ENCODE assay signal across 8 mouse cellular contexts in genomic region chr9:108565881-108566814, GRCm38 (mm10). TPM values are rescaled to one million over a fixed set of nuclear protein-coding genes. Genes with fewer than 3 reads are reported as not detected.
DNase-seq lines count a peak whose midpoint lies in the region; ATAC-seq and TF ChIP-seq lines count a peak whose summit lies in the region.

No protein-coding gene starts in this region.

- no peaks in the 10 kb centered on the region for H3K9me3 ChIP-seq in lung, postnatal 0 days (ENCODE audit: low read length)
- H3K9me3 ChIP-seq in hindbrain, embryonic 15.5 days = no peaks in the 10 kb centered on the region
- H3K9me3 ChIP-seq in midbrain, embryonic 13.5 days = no peaks in the 10 kb centered on the region

- TF ChIP-seq EP300 in lung, postnatal 0 days (IDR thresholded peaks at IDR 0.05) = no peak

- no peaks in the 10 kb centered on the region for H3K27me3 ChIP-seq in lung, postnatal 0 days (replicated peaks; ENCODE audit: insufficient read depth, low read length)
- H3K27me3 ChIP-seq in hindbrain, embryonic 15.5 days = no peaks in the 10 kb centered on the region
- H3K27me3 ChIP-seq in midbrain, embryonic 13.5 days = no peaks in the 10 kb centered on the region

- H3K27ac ChIP-seq in lung, postnatal 0 days (ENCODE audit: low read length) = peak overlapping the region; percentile 97
- peak overlapping the region; percentile 98 for H3K27ac ChIP-seq in hindbrain, embryonic 15.5 days (replicated peaks)
- peak overlapping the region; percentile 97 for H3K27ac ChIP-seq in midbrain, embryonic 13.5 days

- peak overlapping the region; percentile 97 for H3K4me2 ChIP-seq in lung, postnatal 0 days (replicated peaks; ENCODE audit: low read depth, low read length)
- peak overlapping the region; percentile 93 for H3K4me2 ChIP-seq in hindbrain, embryonic 15.5 days
- peak overlapping the region; percentile 94 for H3K4me2 ChIP-seq in midbrain, embryonic 13.5 days (replicated peaks)

- no peak for TF ChIP-seq CTCF in lung, postnatal 0 days (IDR thresholded peaks at IDR 0.05)

- H3K4me1 ChIP-seq in lung, postnatal 0 days (ENCODE audit: insufficient read depth, low read depth, low read length) = peaks cover 13% of the 10 kb centered on the region; the same call in 1 of the 2 replicates
- H3K4me1 ChIP-seq in hindbrain, embryonic 15.5 days (replicated peaks) = peaks cover 54% of the 10 kb centered on the region
- peaks cover 50% of the 10 kb centered on the region for H3K4me1 ChIP-seq in midbrain, embryonic 13.5 days (replicated peaks)

- peaks cover 5% of the 10 kb centered on the region; the same call in 1 of the 2 replicates for H3K36me3 ChIP-seq in lung, postnatal 0 days (ENCODE audit: insufficient read depth, low read length)
- H3K36me3 ChIP-seq in hindbrain, embryonic 15.5 days = peaks cover 27% of the 10 kb centered on the region
- H3K36me3 ChIP-seq in midbrain, embryonic 13.5 days = peaks cover 52% of the 10 kb centered on the region

- H3K9ac ChIP-seq in lung, postnatal 0 days (replicated peaks; ENCODE audit: low read depth) = peak overlapping the region; percentile 73
- H3K9ac ChIP-seq in hindbrain, embryonic 15.5 days = peak overlapping the region; percentile 82
- H3K9ac ChIP-seq in midbrain, embryonic 13.5 days (replicated peaks) = peak overlapping the region; percentile 88

- DNase-seq in adrenal gland, adult (ENCODE audit: inconsistent age in 2 of 2, low spot score in 1 of 2) = peak; percentile 34 to 66
- no peak for DNase-seq in adrenal gland, adult 8-10 months
- peak; percentile 19 for DNase-seq in lung, postnatal 0 days (ENCODE audit: low spot score)
- no peak for DNase-seq in lung, postnatal 4 days
- no peak for DNase-seq in left cerebral cortex, postnatal 14 days (ENCODE audit: low spot score in 2 of 2)
- DNase-seq in right cerebral cortex, postnatal 36 days (ENCODE audit: low spot score in 2 of 2) = no peak

- ATAC-seq in lung, postnatal 0 days = no peak
- ATAC-seq in hindbrain, embryonic 15.5 days (ENCODE audit: low FRiP score, low read depth) = peak; percentile 0; the same call in 1 of the 2 replicates
- no peak for ATAC-seq in midbrain, embryonic 13.5 days

- intact Hi-C loops in left cerebral cortex, postnatal 14 days (cut with DNase I) = no loop called here

- 11% methylated on average over 35 of the region's 35 CpGs for WGBS in lung, postnatal 0 days
- WGBS in hindbrain, embryonic 15.5 days = 11% methylated on average over 35 of the region's 35 CpGs
- 13% methylated on average over 35 of the region's 35 CpGs for WGBS in midbrain, embryonic 13.5 days

- peak overlapping the region; percentile 74 for H3K4me3 ChIP-seq in lung, postnatal 0 days (ENCODE audit: low read depth, low read length)
- peak overlapping the region; percentile 69 for H3K4me3 ChIP-seq in hindbrain, embryonic 15.5 days
- peak overlapping the region; percentile 80 for H3K4me3 ChIP-seq in midbrain, embryonic 13.5 days (replicated peaks)

RNA-seq across cellular contexts. Expression of gene Ndufaf3, which starts 1.1 kb away (rescaled TPM):
- total RNA-seq in adrenal gland, adult 8-10 months (2022) = 10 to 100 TPM; 60.1 to 76.1 (median 70.8) TPM
- polyA plus RNA-seq in lung, postnatal 0 days (2015; fragmentation: Nextera tagmentation; extraction: Ambion mirVana) = 65.7 and 66.3 TPM in 2 replicates
- polyA plus RNA-seq in hindbrain, embryonic 15.5 days (2015; fragmentation: Nextera tagmentation; extraction: Ambion mirVana) = 73.4 and 78.5 TPM in 2 replicates
- 73.7 and 79.2 TPM in 2 replicates for polyA plus RNA-seq in midbrain, embryonic 13.5 days (2015; fragmentation: Nextera tagmentation; extraction: Ambion mirVana)
- 10 to 100 TPM; 65.9 to 66.5 TPM for total RNA-seq in left cerebral cortex, postnatal 14 days (2021)

RNA-seq across cellular contexts. Expression of gene Dalrd3, which starts 3.5 kb away (rescaled TPM):
- total RNA-seq in adrenal gland, adult 8-10 months (2022) = 10 to 100 TPM; 72.5 to 99.3 (median 83.0) TPM
- polyA plus RNA-seq in lung, postnatal 0 days (2015; fragmentation: Nextera tagmentation; extraction: Ambion mirVana) = 74.0 and 78.4 TPM in 2 replicates
- 304 and 323 TPM in 2 replicates for polyA plus RNA-seq in hindbrain, embryonic 15.5 days (2015; fragmentation: Nextera tagmentation; extraction: Ambion mirVana)
- polyA plus RNA-seq in midbrain, embryonic 13.5 days (2015; fragmentation: Nextera tagmentation; extraction: Ambion mirVana) = 321 and 345 TPM in 2 replicates
- 10 to 100 TPM; 76.6 to 77.8 TPM for total RNA-seq in left cerebral cortex, postnatal 14 days (2021)

RNA-seq across cellular contexts. Expression of gene Impdh2, which starts 6.1 kb away (rescaled TPM):
- total RNA-seq in adrenal gland, adult 8-10 months (2022) = 10 to 100 TPM; 59.9 to 88.8 (median 73.5) TPM
- polyA plus RNA-seq in lung, postnatal 0 days (2015; fragmentation: Nextera tagmentation; extraction: Ambion mirVana) = 55.6 and 56.2 TPM in 2 replicates
- 109 and 111 TPM in 2 replicates for polyA plus RNA-seq in hindbrain, embryonic 15.5 days (2015; fragmentation: Nextera tagmentation; extraction: Ambion mirVana)
- polyA plus RNA-seq in midbrain, embryonic 13.5 days (2015; fragmentation: Nextera tagmentation; extraction: Ambion mirVana) = 108 and 115 TPM in 2 replicates
- 10 to 100 TPM; 57.6 to 60.5 TPM for total RNA-seq in left cerebral cortex, postnatal 14 days (2021)

RNA-seq across cellular contexts. Expression of gene Wdr6, which starts 12.4 kb away (rescaled TPM):
- total RNA-seq in adrenal gland, adult 8-10 months (2022) = 100 to 1,000 TPM; 115 to 182 (median 165) TPM
- polyA plus RNA-seq in lung, postnatal 0 days (2015; fragmentation: Nextera tagmentation; extraction: Ambion mirVana) = 36.6 and 39.5 TPM in 2 replicates
- polyA plus RNA-seq in hindbrain, embryonic 15.5 days (2015; fragmentation: Nextera tagmentation; extraction: Ambion mirVana) = 308 and 313 TPM in 2 replicates
- 364 and 380 TPM in 2 replicates for polyA plus RNA-seq in midbrain, embryonic 13.5 days (2015; fragmentation: Nextera tagmentation; extraction: Ambion mirVana)
- 100 to 1,000 TPM; 184 to 202 TPM for total RNA-seq in left cerebral cortex, postnatal 14 days (2021)

RNA-seq across cellular contexts. Expression of gene P4htm, which starts 31.3 kb away (rescaled TPM):
- 10 to 100 TPM in 3 of 4 experiments, 1 to 10 TPM in 1; 7.4 to 14.7 (median 11.6) TPM for total RNA-seq in adrenal gland, adult 8-10 months (2022)
- 3.2 and 4.1 TPM in 2 replicates for polyA plus RNA-seq in lung, postnatal 0 days (2015; fragmentation: Nextera tagmentation; extraction: Ambion mirVana)
- polyA plus RNA-seq in hindbrain, embryonic 15.5 days (2015; fragmentation: Nextera tagmentation; extraction: Ambion mirVana) = 34.9 and 35.1 TPM in 2 replicates
- polyA plus RNA-seq in midbrain, embryonic 13.5 days (2015; fragmentation: Nextera tagmentation; extraction: Ambion mirVana) = 24.6 and 27.7 TPM in 2 replicates
- 10 to 100 TPM; 60.3 to 61.6 TPM for total RNA-seq in left cerebral cortex, postnatal 14 days (2021)

Comparison
In these comparisons a context has a peak if more than half of its experiments do, and no peak if none do; other contexts are left out.
1. DNase-seq: peak in adrenal gland, adult (2 of 2) and lung, postnatal 0 days (single experiment); none in adrenal gland, adult 8-10 months (single experiment), lung, postnatal 4 days (0 of 2), left cerebral cortex, postnatal 14 days (0 of 2) and right cerebral cortex, postnatal 36 days (0 of 2).
2. Peak in every context shown above with its lines, with median percentiles within 50 percentile points of each other: H3K27ac ChIP-seq, H3K4me2 ChIP-seq, H3K4me3 ChIP-seq and H3K9ac ChIP-seq.